ENCODE assay signal across 9 mouse cellular contexts in the genomic region with DNA sequence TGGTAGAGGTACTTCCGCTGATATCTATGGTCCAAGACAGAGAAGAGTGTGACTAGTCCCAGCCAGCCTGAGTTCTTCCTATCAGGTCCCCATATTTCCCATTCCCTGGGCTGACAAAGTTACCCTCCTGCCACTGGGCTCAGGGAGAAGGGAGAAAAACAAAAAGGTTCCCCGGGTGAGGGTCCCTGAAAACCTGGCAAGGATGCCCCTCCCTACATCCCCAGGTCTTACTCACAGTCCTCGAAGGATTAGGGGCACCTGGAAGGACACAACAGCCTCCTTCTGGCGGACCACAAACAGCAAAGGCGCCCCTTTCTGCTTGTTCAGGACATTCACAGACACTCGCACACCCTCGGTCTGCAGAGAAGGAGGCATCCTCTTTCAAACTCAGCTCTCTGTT. TPM values are rescaled to one million over a fixed set of nuclear protein-coding genes. Genes with fewer than 3 reads are reported as not detected.
A peak's percentile ranks its signal among the peaks of the same experiment; 100 is the strongest.
DNase-seq lines count a peak whose midpoint lies in the region; ATAC-seq lines count a peak whose summit lies in the region.
"Had no signal": no experiment of that assay in that cellular context is flagged by ENCODE, and none has a peak within 500 bp of the region (broad histone marks: within the 10 kb centered on the region; RNA-seq: fewer than 3 reads in every experiment).

No protein-coding gene starts in this region.

- DNase-seq in heart, adult 18-20 months: no peak
- DNase-seq in neural tube, embryonic 10.5 days (ENCODE audit: extremely low spot score, low spot score): no peak
- DNase-seq in left cerebral cortex, postnatal 25 days (ENCODE audit: low spot score in 2 of 2): no peak
- DNase-seq in thymus, postnatal 25 days: no peak
- DNase-seq: kidney, adult 8-10 months had no signal

- peak overlapping the region; percentile 95 for H3K9ac ChIP-seq in heart, embryonic 13.5 days
- peak overlapping the region; percentile 33; the same call in 1 of the 2 replicates for H3K9ac ChIP-seq in neural tube, embryonic 12.5 days
- peak overlapping the region; percentile 91; the same call in 1 of the 2 replicates for H3K9ac ChIP-seq in intestine, embryonic 15.5 days
- no peak overlapping the region for H3K9ac ChIP-seq in stomach, embryonic 15.5 days

- H3K36me3 ChIP-seq in heart, embryonic 13.5 days: peaks cover 48% of the 10 kb centered on the region
- H3K36me3 ChIP-seq in neural tube, embryonic 12.5 days: peaks cover 38% of the 10 kb centered on the region
- H3K36me3 ChIP-seq in intestine, embryonic 15.5 days: peaks cover 17% of the 10 kb centered on the region
- H3K36me3 ChIP-seq in stomach, embryonic 15.5 days: peaks cover 25% of the 10 kb centered on the region

- H3K4me1 ChIP-seq in heart, embryonic 13.5 days: peaks cover 32% of the 10 kb centered on the region
- H3K4me1 ChIP-seq in neural tube, embryonic 12.5 days: peaks cover 25% of the 10 kb centered on the region
- H3K4me1 ChIP-seq in intestine, embryonic 15.5 days (replicated peaks): peaks cover 18% of the 10 kb centered on the region
- peaks cover 17% of the 10 kb centered on the region for H3K4me1 ChIP-seq in stomach, embryonic 15.5 days

- 78% methylated on average over 7 of the region's 7 CpGs for WGBS in heart, embryonic 13.5 days
- WGBS in neural tube, embryonic 12.5 days: 86% methylated on average over 7 of the region's 7 CpGs
- 85% methylated on average over 7 of the region's 7 CpGs for WGBS in intestine, embryonic 15.5 days
- WGBS in stomach, embryonic 15.5 days: 81% methylated on average over 7 of the region's 7 CpGs

- H3K9me3 ChIP-seq in heart, embryonic 13.5 days: no peaks in the 10 kb centered on the region
- H3K9me3 ChIP-seq in neural tube, embryonic 12.5 days: no peaks in the 10 kb centered on the region
- H3K9me3 ChIP-seq in intestine, embryonic 15.5 days: no peaks in the 10 kb centered on the region
- H3K9me3 ChIP-seq in stomach, embryonic 15.5 days: no peaks in the 10 kb centered on the region

- intact Hi-C loops in left cerebral cortex, postnatal 25 days (cut with DNase I): no loop called here

- peak overlapping the region; percentile 82 for H3K4me2 ChIP-seq in heart, embryonic 13.5 days
- H3K4me2 ChIP-seq in neural tube, embryonic 12.5 days (replicated peaks): peak overlapping the region; percentile 95; the same call in 1 of the 2 replicates
- H3K4me2 ChIP-seq in intestine, embryonic 15.5 days (replicated peaks): peak overlapping the region; percentile 80; the same call in 1 of the 2 replicates
- H3K4me2 ChIP-seq in stomach, embryonic 15.5 days: peak overlapping the region; percentile 82

- no peaks in the 10 kb centered on the region for H3K27me3 ChIP-seq in heart, embryonic 13.5 days (replicated peaks)
- no peaks in the 10 kb centered on the region for H3K27me3 ChIP-seq in neural tube, embryonic 12.5 days (replicated peaks)
- no peaks in the 10 kb centered on the region for H3K27me3 ChIP-seq in intestine, embryonic 15.5 days (replicated peaks)
- no peaks in the 10 kb centered on the region for H3K27me3 ChIP-seq in stomach, embryonic 15.5 days (replicated peaks)

- ATAC-seq in heart, embryonic 13.5 days (ENCODE audit: extremely low read depth, insufficient number of reproducible peaks, low FRiP score, low TSS enrichment): no peak
- no peak for ATAC-seq in neural tube, embryonic 12.5 days (ENCODE audit: low FRiP score, low read depth)
- no peak for ATAC-seq in intestine, embryonic 15.5 days
- ATAC-seq in stomach, embryonic 15.5 days (ENCODE audit: insufficient read depth, low FRiP score, low read depth): no peak

- no peak overlapping the region for H3K27ac ChIP-seq in heart, embryonic 13.5 days (replicated peaks)
- H3K27ac ChIP-seq in neural tube, embryonic 12.5 days: no peak overlapping the region
- no peak overlapping the region for H3K27ac ChIP-seq in intestine, embryonic 15.5 days
- H3K27ac ChIP-seq in stomach, embryonic 15.5 days: no peak overlapping the region

- peak overlapping the region; percentile 77 for H3K4me3 ChIP-seq in heart, embryonic 13.5 days
- H3K4me3 ChIP-seq in neural tube, embryonic 12.5 days: no peak overlapping the region
- no peak overlapping the region for H3K4me3 ChIP-seq in intestine, embryonic 15.5 days (replicated peaks)
- H3K4me3 ChIP-seq in stomach, embryonic 15.5 days (replicated peaks): peak overlapping the region; percentile 81; the same call in 1 of the 2 replicates

RNA-seq across cellular contexts. Expression of gene Sidt2, which starts 2.2 kb away (rescaled TPM):
- 35.5 and 36.3 TPM in 2 replicates for polyA plus RNA-seq in heart, embryonic 13.5 days (2015; fragmentation: Nextera tagmentation; extraction: Ambion mirVana)
- total RNA-seq in heart, adult 18-20 months (2021): 10 to 100 TPM; 57.6 to 67.8 TPM
- 41.2 and 42.1 TPM in 2 replicates for polyA plus RNA-seq in neural tube, embryonic 12.5 days (2016; fragmentation: Nextera tagmentation; extraction: Ambion mirVana)
- 36.3 and 39.6 TPM in 2 replicates for polyA plus RNA-seq in intestine, embryonic 15.5 days (2015; fragmentation: Nextera tagmentation; extraction: Ambion mirVana)
- 43.8 and 47.9 TPM in 2 replicates for polyA plus RNA-seq in stomach, embryonic 15.5 days (2015; fragmentation: Nextera tagmentation; extraction: Ambion mirVana)
- 10 to 100 TPM; 85.2 to 91.7 TPM for total RNA-seq in left cerebral cortex, postnatal 25 days (2021)

RNA-seq across cellular contexts. Expression of gene Tagln, which starts 17.0 kb away (rescaled TPM):
- polyA plus RNA-seq in heart, embryonic 13.5 days (2015; fragmentation: Nextera tagmentation; extraction: Ambion mirVana): 151 and 203 TPM in 2 replicates
- 10 to 100 TPM; 68.3 to 71.6 TPM for total RNA-seq in heart, adult 18-20 months (2021)
- 10.1 and 11.1 TPM in 2 replicates for polyA plus RNA-seq in neural tube, embryonic 12.5 days (2016; fragmentation: Nextera tagmentation; extraction: Ambion mirVana)
- polyA plus RNA-seq in intestine, embryonic 15.5 days (2015; fragmentation: Nextera tagmentation; extraction: Ambion mirVana): 304 and 345 TPM in 2 replicates
- 380 and 441 TPM in 2 replicates for polyA plus RNA-seq in stomach, embryonic 15.5 days (2015; fragmentation: Nextera tagmentation; extraction: Ambion mirVana)
- total RNA-seq in left cerebral cortex, postnatal 25 days (2021): 10 to 100 TPM in 1 of 2 experiments, 1 to 10 TPM in 1; 9.3 to 12.7 TPM

RNA-seq across cellular contexts. Expression of gene Rnf214, which starts 46.2 kb away (rescaled TPM):
- 40.0 and 40.7 TPM in 2 replicates for polyA plus RNA-seq in heart, embryonic 13.5 days (2015; fragmentation: Nextera tagmentation; extraction: Ambion mirVana)
- total RNA-seq in heart, adult 18-20 months (2021): 10 to 100 TPM; 31.7 to 35.2 TPM
- polyA plus RNA-seq in neural tube, embryonic 12.5 days (2016; fragmentation: Nextera tagmentation; extraction: Ambion mirVana): 81.9 and 94.9 TPM in 2 replicates
- 36.2 and 36.9 TPM in 2 replicates for polyA plus RNA-seq in intestine, embryonic 15.5 days (2015; fragmentation: Nextera tagmentation; extraction: Ambion mirVana)
- polyA plus RNA-seq in stomach, embryonic 15.5 days (2015; fragmentation: Nextera tagmentation; extraction: Ambion mirVana): 40.6 and 45.9 TPM in 2 replicates
- 10 to 100 TPM; 70.9 to 77.5 TPM for total RNA-seq in left cerebral cortex, postnatal 25 days (2021)

RNA-seq across cellular contexts. Expression of gene Pcsk7, which starts 46.6 kb away (rescaled TPM):
- polyA plus RNA-seq in heart, embryonic 13.5 days (2015; fragmentation: Nextera tagmentation; extraction: Ambion mirVana): 16.4 TPM in 2 replicates
- total RNA-seq in heart, adult 18-20 months (2021): 10 to 100 TPM; 13.2 to 13.5 TPM
- polyA plus RNA-seq in neural tube, embryonic 12.5 days (2016; fragmentation: Nextera tagmentation; extraction: Ambion mirVana): 27.5 and 28.3 TPM in 2 replicates
- polyA plus RNA-seq in intestine, embryonic 15.5 days (2015; fragmentation: Nextera tagmentation; extraction: Ambion mirVana): 18.5 and 20.2 TPM in 2 replicates
- 19.2 and 21.0 TPM in 2 replicates for polyA plus RNA-seq in stomach, embryonic 15.5 days (2015; fragmentation: Nextera tagmentation; extraction: Ambion mirVana)
- total RNA-seq in left cerebral cortex, postnatal 25 days (2021): 10 to 100 TPM; 22.3 to 25.0 TPM

RNA-seq across cellular contexts. Expression of gene Pafah1b2, which starts 59.6 kb away (rescaled TPM):
- polyA plus RNA-seq in heart, embryonic 13.5 days (2015; fragmentation: Nextera tagmentation; extraction: Ambion mirVana): 133 and 137 TPM in 2 replicates
- 10 to 100 TPM; 52.3 to 58.0 TPM for total RNA-seq in heart, adult 18-20 months (2021)
- polyA plus RNA-seq in neural tube, embryonic 12.5 days (2016; fragmentation: Nextera tagmentation; extraction: Ambion mirVana): 326 and 329 TPM in 2 replicates
- polyA plus RNA-seq in intestine, embryonic 15.5 days (2015; fragmentation: Nextera tagmentation; extraction: Ambion mirVana): 137 and 141 TPM in 2 replicates
- polyA plus RNA-seq in stomach, embryonic 15.5 days (2015; fragmentation: Nextera tagmentation; extraction: Ambion mirVana): 144 and 148 TPM in 2 replicates
- 100 to 1,000 TPM; 203 to 206 TPM for total RNA-seq in left cerebral cortex, postnatal 25 days (2021)

Comparison
In these comparisons a context has a peak if more than half of its experiments do, and no peak if none do; other contexts are left out.
1. H3K4me3 ChIP-seq: peak in heart, embryonic 13.5 days (single experiment) and stomach, embryonic 15.5 days (single experiment); none in neural tube, embryonic 12.5 days (single experiment) and intestine, embryonic 15.5 days (single experiment).
2. RNA of gene Tagln, which starts 17.0 kb away (polyA plus RNA-seq): 380 to 441 TPM in stomach, embryonic 15.5 days, 304 to 345 TPM in intestine, embryonic 15.5 days and 151 to 203 TPM in heart, embryonic 13.5 days; 10.1 to 11.1 TPM in neural tube, embryonic 12.5 days; every median in the first group is over 10 times any median in the second.
3. Peak in every context shown above with its lines, with median percentiles within 50 percentile points of each other: H3K4me2 ChIP-seq.